Mouse (Mus musculus): Measurements from ENCODE around the gene Map3k10.

DNA sequence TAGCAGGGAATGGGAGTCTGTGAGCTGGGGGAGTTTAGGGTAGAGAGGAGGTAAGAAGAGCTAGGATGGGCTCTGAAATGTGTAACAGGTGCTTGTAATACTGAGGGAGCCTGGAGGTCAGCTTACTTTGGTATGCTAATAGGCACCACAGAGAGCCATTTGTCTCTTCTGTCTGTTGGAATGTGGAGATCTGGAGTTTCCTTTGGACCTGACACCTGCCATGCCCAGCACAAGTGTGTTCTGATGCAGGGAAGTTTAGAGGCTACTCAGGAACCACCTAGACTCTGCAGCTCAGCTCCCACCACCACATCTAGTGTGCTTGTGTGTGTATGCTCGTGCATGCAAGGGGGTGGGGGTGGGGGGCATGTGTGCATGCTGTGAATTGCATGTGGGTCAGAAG, 52.2 kb downstream of the Map3k10 start:
- TF ChIP-seq POLR2A (IDR thresholded peaks at IDR 0.05; ENCODE audit: borderline replicate concordance, low read depth, low read length): no peak
- no peak for TF ChIP-seq CTCF (IDR thresholded peaks at IDR 0.05; ENCODE audit: low read depth, low read length)
